Mouse (Mus musculus) WW6 (cell line): ENCODE data around the gene Fgd4.

Source experiments
- DNase-seq: peaks from one replicate; pipeline ENCODE4 v3.0.0-alpha.2; 2013; ENCODE audit warnings: low read depth, low spot score

The Fgd4 gene

GRCm38 (mm10) chr16:16600461-16600860 is at the start of gene Fgd4:
Fgd4 (minus strand) TSS chr16:16600549.
- no peak for DNase-seq

GRCm38 (mm10) chr16:16645148-16645547 is 44.8 kb upstream of the Fgd4 start:
- no peak for DNase-seq

- DNase-seq = no peak
Measured at GRCm38 (mm10) chr16:16633730-16634129, 33.4 kb upstream of the Fgd4 start.

GRCm38 (mm10) chr16:16599586-16600401 is 555 bp downstream of the Fgd4 start:
- peak; percentile 49 for DNase-seq

- no peak for DNase-seq
Measured at GRCm38 (mm10) chr16:16596582-16596981, 3.8 kb downstream of the Fgd4 start.

GRCm38 (mm10) chr16:16592622-16593021 is 7.7 kb downstream of the Fgd4 start:
- no peak for DNase-seq

GRCm38 (mm10) chr16:16584409-16585032 is 15.8 kb downstream of the Fgd4 start:
- DNase-seq = peak; percentile 49

- no peak for DNase-seq
Measured at GRCm38 (mm10) chr16:16576556-16576955, 23.8 kb downstream of the Fgd4 start.

GRCm38 (mm10) chr16:16574508-16574907 is 25.8 kb downstream of the Fgd4 start:
- no peak for DNase-seq

GRCm38 (mm10) chr16:16573167-16573566 is 27.2 kb downstream of the Fgd4 start:
- DNase-seq = no peak

GRCm38 (mm10) chr16:16571356-16571755 is 29.0 kb downstream of the Fgd4 start:
- DNase-seq = no peak

GRCm38 (mm10) chr16:16566786-16567185 is 33.6 kb downstream of the Fgd4 start:
- no peak for DNase-seq

GRCm38 (mm10) chr16:16566215-16566614 is 34.1 kb downstream of the Fgd4 start:
- no peak for DNase-seq

GRCm38 (mm10) chr16:16565786-16566185 is 34.6 kb downstream of the Fgd4 start:
- no peak for DNase-seq

- no peak for DNase-seq
Measured at GRCm38 (mm10) chr16:16560718-16561117, 39.6 kb downstream of the Fgd4 start.

GRCm38 (mm10) chr16:16559878-16560531 is 40.3 kb downstream of the Fgd4 start:
- peak; percentile 50 for DNase-seq

GRCm38 (mm10) chr16:16559016-16559877 is 41.1 kb downstream of the Fgd4 start:
- no peak for DNase-seq

GRCm38 (mm10) chr16:16557738-16558137 is 42.6 kb downstream of the Fgd4 start:
- no peak for DNase-seq

GRCm38 (mm10) chr16:16554098-16554497 is 46.3 kb downstream of the Fgd4 start:
- DNase-seq = no peak

GRCm38 (mm10) chr16:16552197-16552596 is 48.2 kb downstream of the Fgd4 start:
- no peak for DNase-seq

GRCm38 (mm10) chr16:16549105-16549504 is 51.2 kb downstream of the Fgd4 start:
- DNase-seq = no peak

GRCm38 (mm10) chr16:16546657-16547056 is 53.7 kb downstream of the Fgd4 start:
- no peak for DNase-seq
